Mouse (Mus musculus) adrenal gland, adult 2 months (tissue): ENCODE measurements at regions not wholly inside any gene's neighbourhood (a gene's known extent, or its start where the extent isn't known, plus 50 kb on each side); places are given as distances from the start of the nearest gene placed in this dataset.

Experiments used
- DNase-seq: peaks from one replicate; pipeline ENCODE4 v3.0.0; 2021

DNA sequence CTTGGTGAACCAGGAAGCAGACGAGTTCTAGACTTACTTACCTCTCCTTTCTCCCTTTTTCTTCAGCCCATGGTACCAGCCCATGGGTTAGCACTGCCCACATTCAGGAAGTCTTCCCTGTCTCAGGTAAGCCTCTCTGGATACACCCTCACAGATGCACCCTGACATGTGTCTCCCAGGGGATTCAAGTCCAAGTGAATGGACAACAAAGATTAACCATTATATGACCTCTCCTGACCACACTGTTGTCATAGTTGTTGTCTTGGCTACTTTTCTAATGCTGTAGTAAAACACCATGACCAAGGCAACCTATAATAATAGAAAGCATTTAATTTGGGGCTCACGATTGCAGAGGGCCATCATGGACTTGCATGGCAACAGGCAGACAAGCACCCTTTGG, 98.8 kb upstream of the Vash1 start:
- DNase-seq, result no peak

DNA sequence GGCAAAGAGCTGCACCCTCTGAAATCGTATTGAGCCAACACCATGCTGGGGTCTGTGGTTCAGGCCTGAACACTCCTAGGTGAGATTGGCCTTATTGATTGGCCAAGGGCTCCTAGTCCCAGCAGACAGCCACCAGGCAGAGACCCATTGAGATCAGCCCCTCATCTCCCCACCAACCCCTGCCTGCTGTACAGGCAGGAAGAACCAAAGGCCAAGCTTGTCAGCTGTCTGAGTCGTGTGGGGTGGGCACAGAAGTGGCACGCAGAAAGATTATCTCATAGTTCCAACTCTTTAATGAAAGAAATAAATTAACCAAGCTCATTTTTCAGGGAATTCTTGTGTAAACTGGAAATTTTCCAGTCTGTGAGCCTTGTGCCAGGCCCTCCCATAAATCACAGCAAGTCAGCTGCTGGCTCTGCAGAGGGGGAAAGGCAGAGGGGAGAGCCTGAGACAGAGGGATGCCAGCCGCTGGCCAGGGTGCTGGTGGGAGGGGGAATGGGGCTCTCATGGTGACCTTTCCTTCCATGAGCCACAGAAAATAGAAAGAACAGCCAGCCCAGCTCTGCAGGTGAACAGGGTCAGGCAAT, 98.3 kb upstream of the Vash1 start:
- DNase-seq, result peak; percentile 47

- DNase-seq, result peak; percentile 14
These were observed 96.4 kb upstream of the Vash1 start for GRCm38 (mm10) chr12:86582076-86582475.

DNA sequence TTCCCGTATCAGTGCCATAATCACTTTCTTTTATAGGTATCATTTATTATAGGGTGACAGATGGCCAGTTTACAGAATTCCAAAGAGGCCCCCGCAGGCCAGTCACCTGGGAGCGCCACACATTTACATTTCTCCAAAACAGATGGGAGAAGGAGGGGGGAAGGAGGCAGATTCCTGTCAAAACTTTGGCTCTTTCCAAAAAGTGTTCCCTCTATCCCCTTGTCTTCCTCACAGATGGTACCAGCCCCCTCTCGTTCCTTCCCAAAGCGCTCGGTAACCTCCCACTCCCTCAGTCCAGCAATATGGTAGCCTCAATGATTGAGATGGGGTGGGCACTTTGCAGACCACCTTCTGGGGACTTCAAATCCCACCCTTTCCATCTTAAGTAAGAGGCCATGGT, 90.5 kb upstream of the Vash1 start:
- DNase-seq, result no peak

- no peak for DNase-seq
These were observed 86.0 kb upstream of the Vash1 start for GRCm38 (mm10) chr12:86592509-86592908.

GRCm38 (mm10) chr12:86594647-86595046, 83.9 kb upstream of the Vash1 start:
- DNase-seq, result no peak

DNA sequence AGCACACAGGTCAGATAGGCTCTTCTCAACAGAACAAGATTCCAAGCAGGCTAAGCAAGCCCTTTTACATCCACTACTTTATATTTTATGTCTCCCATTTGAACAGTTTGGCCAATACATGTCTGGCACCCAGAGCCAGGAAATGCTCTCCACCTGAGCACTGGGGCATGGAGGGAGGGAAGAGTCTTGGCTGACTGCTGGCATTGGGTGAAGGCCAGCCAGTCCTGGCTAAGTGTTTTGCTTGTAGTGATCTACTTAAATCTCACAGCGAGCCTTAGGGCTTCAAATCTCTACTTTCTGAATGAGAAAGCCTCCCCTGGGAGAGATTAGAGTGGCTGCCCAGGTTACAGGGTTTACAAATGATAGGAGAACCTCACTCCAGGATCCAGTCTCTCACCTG, 78.5 kb upstream of the Vash1 start:
- DNase-seq, result no peak

DNA sequence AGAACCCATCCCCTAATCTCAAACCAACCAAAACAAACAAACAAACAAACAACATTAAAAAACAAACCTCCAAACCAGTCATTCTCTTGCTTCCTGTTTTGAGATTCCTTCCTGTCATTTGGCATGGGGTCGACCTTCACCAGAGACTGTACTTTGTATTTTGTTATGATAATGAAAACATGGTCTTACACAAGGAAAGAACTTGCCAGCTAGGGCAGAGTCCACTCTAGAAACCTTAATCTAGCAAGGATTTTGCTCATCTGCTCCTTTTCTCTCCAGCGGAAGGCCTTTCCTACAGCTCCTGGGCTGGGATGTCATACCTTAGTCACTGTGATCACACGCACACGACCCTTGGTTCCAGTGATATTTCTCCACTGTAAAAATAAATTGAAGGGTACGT, 75.0 kb upstream of the Vash1 start:
- no peak for DNase-seq

DNA sequence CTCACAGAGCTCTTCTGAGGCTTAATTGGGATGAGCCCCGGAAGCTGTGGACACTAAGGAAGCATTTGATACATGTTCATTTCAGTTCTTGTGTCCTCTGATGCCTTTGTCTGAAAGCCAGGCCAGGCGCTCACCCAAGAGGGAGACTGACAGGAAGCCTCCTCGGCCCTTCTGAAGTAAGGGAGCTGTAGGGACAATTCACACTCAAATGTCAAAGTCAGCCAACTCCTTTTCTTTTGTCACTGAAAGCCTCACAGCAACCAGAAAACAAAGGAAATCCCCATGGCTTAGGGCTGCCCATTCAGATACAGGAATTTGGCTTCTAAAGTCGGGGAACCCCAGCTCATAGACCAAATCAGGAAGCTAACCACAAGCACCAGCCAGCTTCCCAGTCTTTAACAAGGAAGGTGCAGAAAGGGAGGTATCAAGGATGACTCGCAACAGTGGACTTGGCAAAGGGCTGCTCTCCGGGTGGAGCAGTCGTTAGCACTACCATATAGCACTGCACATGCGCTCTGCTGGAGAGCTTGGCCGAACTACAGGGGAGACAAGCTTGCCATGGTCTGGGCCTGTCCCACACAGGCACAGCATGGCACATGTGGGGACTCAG, 66.0 kb upstream of the Vash1 start:
- peak; percentile 24 for DNase-seq

GRCm38 (mm10) chr12:86614156-86614555, 64.3 kb upstream of the Vash1 start:
- peak; percentile 66 for DNase-seq

DNA sequence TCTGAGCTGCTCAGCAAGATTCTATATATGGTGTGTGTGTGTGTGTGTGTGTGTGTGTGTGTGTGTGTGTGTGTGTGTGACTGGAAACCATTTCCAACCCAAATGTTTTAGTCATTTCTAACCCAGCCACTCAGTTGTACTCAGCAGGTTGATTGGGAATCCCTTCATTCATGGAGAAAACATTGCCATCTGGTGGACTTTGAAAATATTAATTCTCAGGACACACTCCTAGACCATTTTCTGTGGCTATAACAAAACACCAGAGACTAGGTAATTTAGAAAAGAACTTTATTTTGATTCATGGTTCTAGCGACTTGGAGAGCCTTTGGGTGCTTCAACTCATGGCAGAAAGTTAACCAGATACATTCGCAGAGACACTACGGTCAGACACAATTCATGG, 62.2 kb upstream of the Vash1 start:
- no peak for DNase-seq

GRCm38 (mm10) chr12:86624195-86624594, 54.3 kb upstream of the Vash1 start:
- DNase-seq, result no peak

DNA sequence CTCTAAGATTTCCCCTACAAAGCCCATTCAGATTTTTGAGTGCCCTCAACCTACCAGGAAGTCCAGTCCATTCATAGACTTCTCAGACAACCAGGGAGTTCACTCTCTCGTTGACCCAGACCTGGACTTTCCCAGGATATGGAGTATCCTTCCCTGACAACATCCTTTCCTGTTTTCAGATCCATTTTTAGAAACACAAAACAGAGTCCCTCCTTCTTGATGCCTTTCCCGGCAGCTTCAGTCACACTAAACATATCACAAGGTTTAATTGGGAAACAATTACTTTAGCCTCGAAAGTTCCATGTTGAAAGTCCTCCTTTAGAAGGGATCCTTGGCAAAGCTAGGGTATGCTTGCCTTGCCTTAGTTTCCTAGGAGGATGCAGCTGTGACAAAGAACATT, 51.8 kb upstream of the Vash1 start:
- DNase-seq, result peak; percentile 5

- DNase-seq, result peak; percentile 24
These were observed 50.3 kb upstream of the Vash1 start for GRCm38 (mm10) chr12:86628050-86628782.
